Mouse (Mus musculus) cerebellum, adult 18-20 months (tissue): ENCODE data around the gene Grin3a.
"Not testable (repeated sequence)": the region's sequence is repeated elsewhere in the genome, so short reads cannot be mapped to it uniquely, and the experiment has no call there.

Experiments used
- DNase-seq, 2 experiments: peaks; one replicate each; pipeline ENCODE4 v3.0.0; 2021

Grin3a gene

DNA sequence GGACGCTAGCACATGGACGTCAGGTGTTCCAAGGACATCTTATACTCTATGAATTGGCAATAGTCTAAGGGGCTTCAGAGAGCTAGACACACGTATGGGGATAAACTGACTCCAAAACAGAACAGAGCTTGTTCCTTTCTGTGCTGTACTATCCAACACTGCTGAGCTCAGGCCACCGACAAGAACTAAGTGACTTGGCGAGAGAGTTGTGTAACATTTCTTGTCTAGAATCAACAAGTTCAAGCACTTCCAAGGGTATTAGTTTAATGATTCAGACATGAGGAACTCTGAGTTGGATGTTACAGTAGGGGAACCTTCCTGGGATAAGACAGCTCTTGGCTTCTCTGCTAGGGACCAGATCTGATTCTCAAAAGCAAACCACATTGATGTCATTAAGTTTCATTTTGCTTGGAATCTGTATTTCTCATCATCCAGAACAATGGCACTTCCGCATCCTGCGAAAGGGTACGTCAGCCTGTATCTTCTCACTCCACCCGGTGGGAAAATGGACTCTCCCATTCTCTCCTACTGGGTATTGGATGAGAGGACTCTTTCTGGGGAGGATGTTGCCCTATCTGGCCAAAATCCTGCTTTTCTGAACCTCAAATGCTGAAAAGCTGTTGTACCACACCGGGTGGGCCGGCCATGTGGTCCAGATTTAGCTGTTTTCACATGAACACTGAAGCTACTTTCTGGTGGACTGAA, 165.2 kb downstream of the Grin3a start:
- no peak for DNase-seq

DNA sequence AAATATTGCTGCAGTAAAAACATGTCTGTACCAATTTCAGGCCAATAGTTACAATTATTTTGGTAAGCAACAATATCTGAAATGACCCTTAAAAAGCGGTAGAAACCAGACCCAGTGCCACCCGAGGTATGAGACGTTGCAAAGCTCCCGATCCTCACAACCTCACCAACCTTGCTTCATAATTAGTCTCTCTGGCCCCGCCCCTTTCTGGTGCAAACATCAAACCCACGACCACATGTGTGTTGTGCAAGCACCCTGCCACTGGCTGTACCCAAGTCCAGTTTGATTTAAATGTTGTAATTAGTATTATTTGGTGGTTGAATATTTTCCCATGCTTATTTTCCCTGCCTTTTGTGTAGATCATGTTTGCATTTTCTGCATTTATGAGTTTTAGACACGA, 168.8 kb downstream of the Grin3a start:
- DNase-seq = no peak

DNA sequence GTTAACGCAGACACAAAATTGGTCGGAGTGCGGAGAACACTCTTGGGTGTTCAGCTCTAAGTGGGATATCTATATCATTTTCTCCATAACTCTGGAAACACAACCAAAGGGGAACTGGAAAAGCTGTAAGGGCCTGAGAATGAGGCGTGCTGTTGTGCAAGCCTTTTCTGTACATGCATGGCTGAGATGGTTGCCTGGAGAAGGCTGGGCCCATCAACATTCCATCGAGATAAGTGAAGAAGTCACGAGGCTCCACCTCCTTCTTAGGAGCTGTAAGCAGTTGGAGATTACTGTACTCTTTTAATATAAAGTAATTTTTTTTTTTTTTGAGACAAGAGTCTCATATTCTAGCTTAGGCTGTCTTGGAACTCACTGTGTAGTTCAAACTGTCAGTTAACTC, 169.5 kb downstream of the Grin3a start:
- DNase-seq = no peak

DNA sequence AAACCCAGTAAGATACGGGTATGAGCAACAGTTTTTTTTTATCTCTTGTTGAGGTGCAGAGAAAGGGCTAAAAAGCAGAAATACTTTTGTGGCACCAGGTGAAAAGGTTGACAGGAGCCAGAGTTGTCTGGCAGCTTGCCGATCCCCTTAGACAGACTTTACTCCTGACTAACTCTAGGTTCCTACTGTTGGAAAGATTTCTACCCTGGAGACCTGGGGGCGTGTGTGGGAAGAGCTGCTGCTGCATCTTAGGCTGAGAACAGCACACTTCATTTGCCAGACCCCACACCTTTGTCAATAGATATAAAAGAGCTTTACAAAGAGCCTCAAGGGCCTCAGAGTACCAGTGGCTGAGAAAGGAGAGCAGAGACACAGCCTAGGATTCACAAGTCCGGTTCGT, 180.7 kb downstream of the Grin3a start:
- no peak for DNase-seq

- DNase-seq = no peak
Measured at GRCm38 (mm10) chr4:49662231-49662630, 183.3 kb downstream of the Grin3a start.

GRCm38 (mm10) chr4:49661664-49662063, 183.9 kb downstream of the Grin3a start:
- DNase-seq = no peak

GRCm38 (mm10) chr4:49659421-49659820, 186.1 kb downstream of the Grin3a start:
- DNase-seq = no peak

DNA sequence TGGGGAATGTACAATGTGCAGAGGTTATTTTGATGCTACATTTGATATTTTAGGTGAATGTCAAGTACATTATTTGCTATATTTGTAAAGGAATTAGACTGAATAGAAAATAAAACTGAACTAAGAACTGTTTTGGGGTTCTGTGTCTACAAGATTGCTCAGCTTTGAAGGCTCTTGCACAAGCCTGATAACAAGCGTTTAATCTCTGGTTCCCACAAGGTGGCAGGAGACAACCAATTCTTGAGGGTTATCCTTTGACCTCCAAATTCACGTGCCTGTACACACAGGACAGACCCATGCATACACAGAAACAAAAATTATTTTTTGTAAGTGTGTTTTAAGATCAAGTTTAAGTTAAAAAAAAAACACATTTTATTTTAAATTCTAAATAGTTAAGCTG, 205.6 kb downstream of the Grin3a start:
- DNase-seq = no peak

- DNase-seq = peak in 1 of 2 experiments; percentile 31
Measured at GRCm38 (mm10) chr4:49637821-49638220, 207.7 kb downstream of the Grin3a start.

- no peak for DNase-seq
Measured at GRCm38 (mm10) chr4:49632139-49632481, 213.4 kb downstream of the Grin3a start.

- DNase-seq = peak; percentile 95 to 97
Measured at GRCm38 (mm10) chr4:49631319-49632138, 214.0 kb downstream of the Grin3a start, which contains the start of gene Rnf20. Gene Rnf20, plus strand, starts transcription at chr4:49632006.

- DNase-seq = no peak
Measured at GRCm38 (mm10) chr4:49628941-49629340, 216.6 kb downstream of the Grin3a start.

DNA sequence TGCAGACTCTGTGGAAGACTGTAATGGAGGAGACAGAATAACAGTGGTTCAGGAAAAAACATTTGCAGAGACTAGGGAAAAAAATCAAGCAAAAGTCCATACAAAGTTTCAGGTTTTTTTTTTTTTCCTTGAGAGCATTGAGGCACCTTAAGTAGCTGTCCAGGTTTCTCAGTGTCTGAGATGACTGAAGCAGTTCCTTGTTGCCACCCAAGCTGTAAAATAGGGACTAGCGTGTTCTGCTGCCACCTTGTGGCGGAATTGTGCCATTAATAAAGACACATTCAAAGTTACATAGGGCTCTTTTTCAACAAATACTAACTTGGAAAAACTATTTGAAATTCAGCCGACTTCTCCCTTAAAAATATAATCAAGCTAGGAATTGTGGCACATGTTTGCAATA, 218.6 kb downstream of the Grin3a start:
- DNase-seq = peak; percentile 71 to 80

GRCm38 (mm10) chr4:49624969-49625368, 220.6 kb downstream of the Grin3a start:
- not testable (repeated sequence) for DNase-seq

GRCm38 (mm10) chr4:49623916-49624315, 221.6 kb downstream of the Grin3a start:
- DNase-seq = no peak

DNA sequence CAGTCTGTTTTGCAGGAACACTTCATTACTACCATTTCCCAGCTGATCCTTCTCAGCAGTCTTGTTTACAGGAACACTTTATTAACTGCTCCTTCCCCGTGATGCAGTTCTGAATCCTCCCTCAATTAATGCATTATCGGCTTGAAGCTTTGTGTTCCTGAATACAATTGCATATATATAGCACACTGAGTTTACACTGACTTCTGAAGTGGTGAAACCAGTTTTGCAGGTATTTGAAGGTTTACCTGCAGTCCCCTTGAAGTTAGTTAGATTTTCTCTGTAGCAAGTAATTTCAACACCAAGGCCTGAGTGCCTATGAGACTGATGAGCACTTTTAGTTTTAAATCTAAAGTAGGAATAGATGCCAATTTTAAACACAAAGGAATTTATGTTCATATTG, 223.3 kb downstream of the Grin3a start:
- DNase-seq = no peak

DNA sequence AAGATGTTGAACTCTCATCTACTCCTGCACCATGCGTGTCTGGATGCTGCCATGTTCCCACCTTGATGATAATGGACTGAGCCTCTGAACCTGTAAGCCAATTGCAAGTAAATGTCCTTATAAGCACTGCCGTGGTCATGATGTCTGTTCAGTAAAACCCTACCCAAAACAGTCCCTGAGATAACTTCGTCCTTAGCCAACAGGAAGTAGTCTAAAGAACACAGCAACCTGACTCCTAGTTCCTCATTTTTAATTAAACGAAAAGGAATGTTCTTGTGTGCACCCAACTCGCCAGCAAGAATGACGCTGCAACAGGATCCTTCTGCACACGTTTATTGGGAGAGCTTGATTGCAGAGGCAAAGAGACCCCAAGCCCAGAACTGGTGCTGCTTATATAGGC, 225.7 kb downstream of the Grin3a start:
- DNase-seq = not testable (repeated sequence)

DNA sequence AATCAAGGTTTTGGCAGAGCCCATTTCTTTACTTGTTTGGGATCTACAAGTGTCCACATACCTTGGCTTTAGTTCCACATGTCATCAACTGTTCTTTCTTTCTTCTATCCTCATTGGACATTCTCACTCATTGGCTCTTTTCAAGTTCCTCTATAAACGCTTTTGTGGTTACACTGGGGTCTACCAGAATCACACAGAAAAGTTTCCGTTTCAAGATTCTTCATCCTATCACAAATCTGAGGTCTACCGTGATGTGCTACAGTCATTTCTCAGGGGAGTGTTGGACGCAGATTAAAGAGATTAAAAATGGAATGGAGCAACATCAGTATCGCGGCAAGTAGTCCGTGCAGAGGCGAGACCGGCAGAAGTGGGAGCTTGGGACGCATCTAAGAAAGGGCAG, 228.6 kb downstream of the Grin3a start:
- no peak for DNase-seq
